Mouse (Mus musculus) embryonic fibroblast, embryonic 13.5 days (primary cell): Measurements from ENCODE around the gene Atp8a2.

Experiments
- CTCF ChIP-seq: IDR thresholded peaks from 2 replicates; pipeline ENCODE4 v1.5.1; 2011; ENCODE audit warnings: mild to moderate bottlenecking, control low read depth, low read length, moderate library complexity, borderline replicate concordance; ENCODE audit not compliant: insufficient read depth
- POLR2A ChIP-seq: IDR thresholded peaks from 2 replicates; pipeline ENCODE4 v1.6.1; 2011; ENCODE audit warnings: low read depth, mild to moderate bottlenecking, control low read depth, low read length, moderate library complexity

GRCm38 (mm10) chr14:59969485-59970134, 227.4 kb downstream of the Atp8a2 start:
- TF ChIP-seq CTCF (no peak), POLR2A (no peak)
